Mouse (Mus musculus) small intestine, adult 2 months (tissue): ENCODE measurements around the gene Fsip1. TPM values are rescaled to one million over a fixed set of nuclear protein-coding genes. Genes with fewer than 3 reads are reported as not detected.

Source experiments
- H3K27ac ChIP-seq: fragments of 200-500 bp; 2 replicates; pipeline ENCODE4 v1.5.1; 2012; ENCODE audit warnings: low read depth, low read length, control low read depth, inconsistent platforms; ENCODE audit not compliant: insufficient read depth
- H3K27me3 ChIP-seq: fragments of 200-500 bp; 2 replicates; pipeline ENCODE4 v1.6.1; 2012; ENCODE audit warnings: mild to moderate bottlenecking, moderate library complexity, low read length, inconsistent platforms; ENCODE audit not compliant: control insufficient read depth, insufficient read depth
- H3K36me3 ChIP-seq: fragments of 200-500 bp; 2 replicates; pipeline ENCODE4 v1.6.1; 2012; ENCODE audit warnings: mild to moderate bottlenecking, low read length, control low read depth, inconsistent platforms; ENCODE audit not compliant: control insufficient read depth, insufficient read depth
- H3K4me1 ChIP-seq: fragments of 200-500 bp; 2 replicates; pipeline ENCODE4 v1.6.1; 2012; ENCODE audit warnings: low read length, inconsistent platforms, mixed read lengths; ENCODE audit not compliant: control insufficient read depth, insufficient read depth, insufficient read length
- H3K4me3 ChIP-seq: fragments of 200-500 bp; 2 replicates; pipeline ENCODE4 v1.5.1; 2012; ENCODE audit warnings: low read depth, mild to moderate bottlenecking, control low read depth, inconsistent platforms, low read length, moderate library complexity
- CTCF ChIP-seq: fragments of 200-500 bp; IDR thresholded peaks from 2 replicates; pipeline ENCODE4 v1.5.1; 2012; ENCODE audit warnings: low read depth, mild to moderate bottlenecking, control low read depth, inconsistent platforms, low read length, moderate library complexity, mixed read lengths; ENCODE audit not compliant: insufficient replicate concordance, insufficient read length; ENCODE audit errors: extremely low read depth
- POLR2A ChIP-seq: fragments of 200-500 bp; IDR thresholded peaks from 2 replicates; pipeline ENCODE4 v1.6.1; 2012; ENCODE audit warnings: low read depth, mild to moderate bottlenecking, control low read depth, inconsistent platforms, low read length, moderate library complexity
- WGBS: fragments of 180-500 bp; shearing (Covaris S2); methylation state at CpG from one replicate; pipeline ENCODE4 v1.1.7; 2018; 5-methylcytosine and 5-hydroxymethylcytosine counted together
- polyA plus RNA-seq: library from polyadenylated mRNA; depleted of rRNA; stranded (reverse); fragments of >200 nt; gene quantifications from 2 replicates; pipeline ENCODE4 v1.2.3, GENCODE M21; 2012

The Fsip1 gene
- polyA plus RNA-seq, 1 experiment = 0.05 TPM

GRCm38 (mm10) chr2:118230544-118230943 is 26.2 kb downstream of the Fsip1 start:
- 67% methylated on average over 3 of the region's 3 CpGs for WGBS
- no peaks in the 10 kb centered on the region for H3K27me3 ChIP-seq
- no peak for TF ChIP-seq POLR2A
- TF ChIP-seq CTCF = no peak
- no peaks in the 10 kb centered on the region for H3K36me3 ChIP-seq
- no peaks in the 10 kb centered on the region for H3K4me1 ChIP-seq
- H3K27ac ChIP-seq = no peak overlapping the region
- no peak overlapping the region for H3K4me3 ChIP-seq

- Histone ChIP-seq H3K27ac (no peak overlapping the region), H3K4me1 (no peaks in the 10 kb centered on the region), H3K4me3 (no peak overlapping the region), H3K36me3 (no peaks in the 10 kb centered on the region), H3K27me3 (no peaks in the 10 kb centered on the region)
- TF ChIP-seq CTCF = no peak
- no peak for TF ChIP-seq POLR2A
- 87% methylated on average over 4 of the region's 4 CpGs for WGBS
Observed at GRCm38 (mm10) chr2:118228486-118229079, 28.2 kb downstream of the Fsip1 start.

GRCm38 (mm10) chr2:118225316-118226041 is 31.3 kb downstream of the Fsip1 start:
- no peaks in the 10 kb centered on the region for H3K36me3 ChIP-seq
- H3K27ac ChIP-seq = no peak overlapping the region
- H3K27me3 ChIP-seq = no peaks in the 10 kb centered on the region
- 73% methylated on average over 10 of the region's 10 CpGs for WGBS
- no peaks in the 10 kb centered on the region for H3K4me1 ChIP-seq
- H3K4me3 ChIP-seq = no peak overlapping the region
- TF ChIP-seq POLR2A (no peak), CTCF (no peak)

GRCm38 (mm10) chr2:118217993-118218595 is 38.7 kb downstream of the Fsip1 start:
- 31% methylated on average over 4 of the region's 4 CpGs for WGBS
- Histone ChIP-seq H3K27me3 (no peaks in the 10 kb centered on the region), H3K4me3 (no peak overlapping the region), H3K36me3 (no peaks in the 10 kb centered on the region), H3K27ac (no peak overlapping the region), H3K4me1 (no peaks in the 10 kb centered on the region)
- TF ChIP-seq CTCF (no peak), POLR2A (no peak)

GRCm38 (mm10) chr2:118209712-118210111 is 47.1 kb downstream of the Fsip1 start:
- H3K27me3 ChIP-seq = peaks cover 2% of the 10 kb centered on the region; the same call in 1 of the 2 replicates
- whole genome bisulfite sequencing = 50% methylated on average over 5 of the region's 5 CpGs
- H3K4me1 ChIP-seq = 0 out of 2 replicates have a peak, but pooled peaks cover 2% of the 10 kb centered on the region
- H3K27ac ChIP-seq = no peak overlapping the region
- no peak for TF ChIP-seq CTCF
- TF ChIP-seq POLR2A = no peak
- no peak overlapping the region for H3K4me3 ChIP-seq
- H3K36me3 ChIP-seq = no peaks in the 10 kb centered on the region

- Histone ChIP-seq H3K27ac (no peak overlapping the region), H3K27me3 (peaks cover 2% of the 10 kb centered on the region; the same call in 1 of the 2 replicates), H3K4me1 (0 out of 2 replicates have a peak, but pooled peaks cover 2% of the 10 kb centered on the region), H3K4me3 (no peak overlapping the region), H3K36me3 (no peaks in the 10 kb centered on the region)
- 56% methylated on average over 5 of the region's 5 CpGs for WGBS
- no peak for TF ChIP-seq CTCF
- no peak for TF ChIP-seq POLR2A
Observed at GRCm38 (mm10) chr2:118208651-118209050, 48.1 kb downstream of the Fsip1 start.

- Histone ChIP-seq H3K27me3 (peaks cover 2% of the 10 kb centered on the region; the same call in 1 of the 2 replicates), H3K27ac (no peak overlapping the region), H3K4me1 (0 out of 2 replicates have a peak, but pooled peaks cover 2% of the 10 kb centered on the region), H3K36me3 (no peaks in the 10 kb centered on the region), H3K4me3 (no peak overlapping the region)
- TF ChIP-seq CTCF = no peak
- TF ChIP-seq POLR2A = no peak
- 32% methylated on average over 8 of the region's 8 CpGs for WGBS
Observed at GRCm38 (mm10) chr2:118205991-118206585, 50.7 kb downstream of the Fsip1 start.
